In genomic region chr1:151699363-151699762, GRCm38 (mm10) we compare ENCODE assay signal across 13 mouse cellular contexts. TPM values are rescaled to one million over a fixed set of nuclear protein-coding genes. Genes with fewer than 3 reads are reported as not detected.
DNase-seq lines count a peak whose midpoint lies in the region; ATAC-seq and TF ChIP-seq lines count a peak whose summit lies in the region.
"Had no signal": no experiment of that assay in that cellular context is flagged by ENCODE, and none has a peak within 500 bp of the region (broad histone marks: within the 10 kb centered on the region; RNA-seq: fewer than 3 reads in every experiment).

No protein-coding gene starts in this region.

- intact Hi-C loops in left cerebral cortex, adult 2 months (cut with DNase I): no loop called here

- H3K36me3 ChIP-seq in kidney, embryonic 15.5 days: no peaks in the 10 kb centered on the region
- no peaks in the 10 kb centered on the region for H3K36me3 ChIP-seq in midbrain, embryonic 13.5 days
- no peaks in the 10 kb centered on the region for H3K36me3 ChIP-seq in midbrain, embryonic 10.5 days
- H3K36me3 ChIP-seq in midbrain, embryonic 15.5 days (replicated peaks): no peaks in the 10 kb centered on the region

- peak; percentile 76 to 89 for DNase-seq in adrenal gland, adult (ENCODE audit: inconsistent age in 2 of 2, low spot score in 1 of 2)
- DNase-seq in adrenal gland, postnatal 25 days: no peak
- peak; percentile 33 for DNase-seq in kidney, adult 18-20 months
- DNase-seq in midbrain, embryonic 10.5 days (ENCODE audit: low spot score): no peak
- DNase-seq in left cerebral cortex, adult 2 months (ENCODE audit: extremely low spot score in 1 of 2, low spot score in 2 of 2): no peak
- DNase-seq: cerebellum, postnatal 36 days; heart, postnatal 10 days; thymus, postnatal 14 days had no signal

- WGBS in kidney, embryonic 15.5 days: 76% methylated on average over 7 of the region's 7 CpGs
- WGBS in midbrain, embryonic 13.5 days: 86% methylated on average over 7 of the region's 7 CpGs
- WGBS in midbrain, embryonic 10.5 days: 84% methylated on average over 7 of the region's 7 CpGs
- 77% methylated on average over 7 of the region's 7 CpGs for WGBS in midbrain, embryonic 15.5 days

- no peak for TF ChIP-seq CTCF in left cerebral cortex, adult 2 months (IDR thresholded peaks at IDR 0.05)

- no peak overlapping the region for H3K27ac ChIP-seq in kidney, embryonic 15.5 days
- H3K27ac ChIP-seq in midbrain, embryonic 13.5 days: no peak overlapping the region
- no peak overlapping the region for H3K27ac ChIP-seq in midbrain, embryonic 10.5 days (replicated peaks)
- no peak overlapping the region for H3K27ac ChIP-seq in midbrain, embryonic 15.5 days
- H3K27ac ChIP-seq in left cerebral cortex, adult 2 months: no peak overlapping the region
- H3K27ac ChIP-seq: kidney, postnatal 0 days; liver, embryonic 14.5 days had no signal

- 0 out of 2 replicates have a peak, but pooled peaks cover 3% of the 10 kb centered on the region for H3K27me3 ChIP-seq in kidney, embryonic 15.5 days
- no peaks in the 10 kb centered on the region for H3K27me3 ChIP-seq in midbrain, embryonic 13.5 days
- no peaks in the 10 kb centered on the region for H3K27me3 ChIP-seq in midbrain, embryonic 10.5 days (ENCODE audit: low read depth, poor library complexity, severe bottlenecking)
- no peaks in the 10 kb centered on the region for H3K27me3 ChIP-seq in midbrain, embryonic 15.5 days (replicated peaks)

- no peak overlapping the region for H3K4me3 ChIP-seq in kidney, embryonic 15.5 days (replicated peaks)
- H3K4me3 ChIP-seq in midbrain, embryonic 13.5 days (replicated peaks): no peak overlapping the region
- no peak overlapping the region for H3K4me3 ChIP-seq in midbrain, embryonic 10.5 days
- no peak overlapping the region for H3K4me3 ChIP-seq in midbrain, embryonic 15.5 days
- no peak overlapping the region for H3K4me3 ChIP-seq in left cerebral cortex, adult 2 months

- no peaks in the 10 kb centered on the region for H3K4me1 ChIP-seq in kidney, embryonic 15.5 days
- no peaks in the 10 kb centered on the region; the same call in 1 of the 2 replicates for H3K4me1 ChIP-seq in midbrain, embryonic 13.5 days (replicated peaks)
- H3K4me1 ChIP-seq in midbrain, embryonic 10.5 days: no peaks in the 10 kb centered on the region
- 0 out of 2 replicates have a peak, but pooled peaks cover 4% of the 10 kb centered on the region for H3K4me1 ChIP-seq in midbrain, embryonic 15.5 days

- H3K9ac ChIP-seq in kidney, embryonic 15.5 days: no peak overlapping the region
- no peak overlapping the region for H3K9ac ChIP-seq in midbrain, embryonic 13.5 days (replicated peaks)
- H3K9ac ChIP-seq in midbrain, embryonic 15.5 days: no peak overlapping the region
- H3K9ac ChIP-seq: liver, embryonic 14.5 days had no signal

- no peak overlapping the region for H3K4me2 ChIP-seq in kidney, embryonic 15.5 days
- no peak overlapping the region for H3K4me2 ChIP-seq in midbrain, embryonic 13.5 days (replicated peaks)
- no peak overlapping the region for H3K4me2 ChIP-seq in midbrain, embryonic 15.5 days

- ATAC-seq in kidney, embryonic 15.5 days (replicated peaks; ENCODE audit: low FRiP score): no peak
- ATAC-seq in midbrain, embryonic 13.5 days: peak; percentile 41
- ATAC-seq in midbrain, embryonic 15.5 days (replicated peaks): peak; percentile 53

- H3K9me3 ChIP-seq in kidney, embryonic 15.5 days (replicated peaks): no peaks in the 10 kb centered on the region
- no peaks in the 10 kb centered on the region for H3K9me3 ChIP-seq in midbrain, embryonic 13.5 days
- H3K9me3 ChIP-seq in midbrain, embryonic 10.5 days (replicated peaks): no peaks in the 10 kb centered on the region
- no peaks in the 10 kb centered on the region for H3K9me3 ChIP-seq in midbrain, embryonic 15.5 days

RNA-seq across cellular contexts. Expression of gene Edem3, which starts 55.8 kb away (rescaled TPM):
- 129 and 132 TPM in 2 replicates for total RNA-seq in adrenal gland, postnatal 25 days (2021)
- polyA plus RNA-seq in kidney, embryonic 15.5 days (2015; fragmentation: Nextera tagmentation; extraction: Ambion mirVana): 15.7 and 17.2 TPM in 2 replicates
- 18.2 and 19.1 TPM in 2 replicates for polyA plus RNA-seq in midbrain, embryonic 13.5 days (2015; fragmentation: Nextera tagmentation; extraction: Ambion mirVana)
- 14.1 and 18.3 TPM in 2 replicates for polyA plus RNA-seq in midbrain, embryonic 10.5 days (2016; fragmentation: Nextera tagmentation; extraction: Ambion mirVana)
- polyA plus RNA-seq in midbrain, embryonic 15.5 days (2015; fragmentation: Nextera tagmentation; extraction: Ambion mirVana): 20.3 and 22.3 TPM in 2 replicates
- 10 to 100 TPM; 38.0 to 39.6 TPM for total RNA-seq in left cerebral cortex, adult 2 months (2021)

Comparison
In these comparisons a context has a peak if more than half of its experiments do, and no peak if none do; other contexts are left out.
1. DNase-seq: peak in adrenal gland, adult (2 of 2) and kidney, adult 18-20 months (single experiment); none in adrenal gland, postnatal 25 days (single experiment), midbrain, embryonic 10.5 days (single experiment) and left cerebral cortex, adult 2 months (0 of 2).